Mouse (Mus musculus) MN1 (cell line): ENCODE data around the gene Tex9.
A peak's percentile ranks its signal among the peaks of the same experiment; 100 is the strongest.
"Not testable (repeated sequence)": the region's sequence is repeated elsewhere in the genome, so short reads cannot be mapped to it uniquely, and the experiment has no call there.

Experiments
- DNase-seq: peaks from one replicate; pipeline ENCODE4 v3.0.0-alpha.2; 2016; ENCODE audit warnings: low spot score

The Tex9 gene

DNA sequence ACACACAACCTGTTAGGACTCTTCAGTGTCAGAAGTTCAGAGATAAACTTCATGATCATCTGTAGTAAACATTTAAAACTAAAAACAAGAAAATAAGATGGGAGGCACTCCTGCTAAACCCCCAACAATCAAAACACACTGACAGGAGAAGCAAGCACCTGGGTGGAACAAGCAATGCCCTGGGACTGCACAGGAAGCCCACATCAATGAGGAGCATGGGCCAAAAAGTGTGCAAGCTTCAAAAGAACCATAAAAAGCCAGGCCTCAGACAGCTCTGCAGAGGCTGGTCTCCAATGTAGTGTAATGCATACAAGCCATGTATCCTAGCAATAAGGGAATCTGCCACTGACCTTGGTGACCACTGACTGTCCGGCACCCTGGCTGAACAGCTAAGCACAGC, 12.7 kb downstream of the Tex9 start:
- no peak for DNase-seq

DNA sequence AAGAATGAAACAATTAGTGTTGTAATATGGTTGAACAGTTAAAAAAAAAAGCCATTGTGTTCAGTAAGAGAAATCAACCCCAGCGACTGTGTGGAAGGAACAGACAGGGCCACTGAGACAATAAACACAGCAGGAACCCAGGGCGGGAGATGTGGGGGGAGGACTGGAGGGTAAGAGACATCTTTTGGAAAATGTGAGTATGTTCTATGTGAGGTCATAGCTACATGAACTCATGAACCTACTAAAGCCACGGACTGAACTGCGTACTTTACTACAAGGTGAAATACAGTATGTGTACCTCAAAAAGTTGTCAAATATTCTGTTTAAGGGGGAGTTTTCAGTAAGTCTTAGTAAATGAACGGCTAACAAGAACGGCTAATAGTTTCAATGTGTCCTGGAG, 14.7 kb downstream of the Tex9 start:
- DNase-seq: no peak

DNA sequence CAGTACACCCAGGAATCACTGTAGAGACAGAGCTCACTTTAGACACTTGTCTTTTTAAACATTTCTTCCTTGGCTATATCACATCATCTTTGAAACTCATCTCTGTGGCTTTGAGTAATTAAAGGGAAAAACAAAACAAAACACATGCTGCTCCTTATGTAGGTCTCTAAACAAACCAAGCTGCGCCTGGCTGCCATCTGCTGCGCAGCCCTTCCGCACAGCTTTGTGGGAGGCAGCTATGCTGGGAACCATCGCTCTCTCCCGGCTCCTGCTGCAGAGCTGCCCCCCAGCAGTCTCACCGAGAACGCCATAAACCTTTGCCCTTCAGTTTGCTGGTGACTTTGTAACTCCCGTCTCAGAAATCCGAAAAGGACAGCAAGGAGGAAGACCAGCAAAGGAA, 16.5 kb downstream of the Tex9 start:
- no peak for DNase-seq

- no peak for DNase-seq
These were observed 22.2 kb downstream of the Tex9 start for GRCm38 (mm10) chr9:72469851-72470250.

DNA sequence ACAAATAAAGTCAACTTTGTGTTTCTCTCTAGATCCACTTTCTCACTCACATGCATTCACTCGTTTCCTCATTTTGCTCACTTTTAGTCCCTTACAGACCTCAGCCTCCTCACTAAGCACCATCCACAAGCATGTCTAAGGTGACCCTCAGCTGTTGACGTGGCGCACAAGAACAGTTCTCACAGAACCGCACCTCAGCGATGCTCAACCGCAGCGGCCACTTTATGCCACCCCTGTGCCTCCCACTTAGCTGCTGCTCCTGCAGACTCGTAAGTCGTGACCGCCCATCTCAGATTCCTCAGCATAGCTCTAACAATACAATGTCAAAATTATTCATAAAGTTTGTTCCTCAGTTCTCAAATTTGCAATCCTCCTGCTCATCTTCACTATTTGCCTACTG, 23.4 kb downstream of the Tex9 start:
- no peak for DNase-seq

GRCm38 (mm10) chr9:72467551-72468407, 24.2 kb downstream of the Tex9 start:
- no peak for DNase-seq

- no peak for DNase-seq
These were observed 26.2 kb downstream of the Tex9 start for GRCm38 (mm10) chr9:72465754-72466181.

DNA sequence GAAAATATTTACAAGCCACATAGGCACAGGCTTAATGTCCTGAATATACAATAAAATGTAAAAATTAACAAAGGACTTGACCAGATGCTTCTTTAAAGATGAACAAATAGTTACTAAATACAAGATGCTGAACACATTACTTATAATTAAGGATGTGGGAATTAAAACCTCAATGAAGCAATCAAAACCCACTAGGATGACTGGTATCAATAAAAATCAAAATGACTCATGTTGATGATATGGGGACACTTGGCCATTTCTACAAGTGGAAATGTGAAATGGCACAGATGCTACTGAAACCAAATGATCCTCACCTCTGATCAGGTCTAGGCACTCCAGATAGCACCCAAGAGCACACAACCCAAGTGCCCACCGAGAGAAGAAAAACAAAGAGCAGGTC, 27.2 kb downstream of the Tex9 start:
- DNase-seq: no peak

DNA sequence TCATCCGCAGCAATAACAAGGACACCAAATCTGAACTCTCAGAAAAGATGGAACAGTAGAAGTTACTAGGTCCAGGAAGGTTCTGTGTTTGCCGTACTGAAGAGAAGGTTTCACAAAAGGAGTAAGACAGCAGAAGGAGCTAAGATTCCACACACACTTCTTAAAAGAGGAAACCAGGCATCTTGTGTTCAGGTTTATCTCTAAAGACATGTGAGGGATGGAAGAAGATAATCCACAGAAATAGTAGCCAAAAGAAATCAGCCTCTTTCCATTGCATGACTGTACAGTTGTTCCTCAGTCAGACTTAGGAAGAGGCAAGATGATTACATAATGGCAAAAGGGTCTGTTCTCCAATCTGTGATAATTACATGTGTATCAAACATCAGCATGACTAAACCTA, 29.6 kb downstream of the Tex9 start:
- no peak for DNase-seq

- no peak for DNase-seq
These were observed 31.2 kb downstream of the Tex9 start for GRCm38 (mm10) chr9:72460767-72461166.

GRCm38 (mm10) chr9:72459703-72460102, 32.3 kb downstream of the Tex9 start:
- no peak for DNase-seq

DNA sequence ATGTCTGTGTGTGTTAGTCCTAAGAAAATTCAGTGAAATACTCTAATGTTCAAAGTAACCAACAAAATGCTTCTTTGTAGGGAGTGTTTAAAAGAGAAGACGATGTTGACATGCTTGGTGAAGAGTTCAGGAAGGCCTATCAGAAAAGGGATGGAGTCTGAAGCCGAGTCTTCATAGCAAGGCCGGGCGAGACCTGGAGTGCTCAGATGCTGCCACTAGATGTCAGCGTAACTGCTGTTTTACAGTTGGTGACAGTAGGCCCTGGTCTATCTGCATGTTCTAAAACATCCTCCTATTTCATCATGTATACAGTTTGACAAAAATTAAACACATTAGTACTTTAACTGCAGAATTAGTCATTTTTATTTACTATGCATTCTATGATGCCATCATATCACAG, 33.8 kb downstream of the Tex9 start:
- DNase-seq: peak; percentile 77

- DNase-seq: no peak
These were observed 35.6 kb downstream of the Tex9 start for GRCm38 (mm10) chr9:72456374-72456773.

DNA sequence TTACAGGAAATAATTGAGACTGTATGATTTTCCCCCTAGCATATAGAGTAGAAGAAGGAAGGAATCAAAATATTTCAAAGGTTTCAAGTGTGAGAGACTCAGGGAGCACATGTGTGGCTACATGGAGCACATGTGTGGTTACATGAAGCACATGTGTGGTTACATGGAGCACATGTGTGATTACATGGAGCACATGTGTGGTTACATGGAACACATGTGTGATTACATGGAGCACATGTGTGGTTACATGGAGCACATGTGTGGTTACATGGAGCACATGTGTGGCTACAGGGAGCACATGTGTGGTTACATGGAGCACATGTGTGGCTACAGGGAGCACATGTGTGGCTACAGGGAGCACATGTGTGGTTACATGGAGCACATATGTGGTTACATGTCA, 37.7 kb downstream of the Tex9 start:
- not testable (repeated sequence) for DNase-seq

GRCm38 (mm10) chr9:72451111-72451510, 40.9 kb downstream of the Tex9 start:
- DNase-seq: no peak

GRCm38 (mm10) chr9:72450363-72450762, 41.6 kb downstream of the Tex9 start:
- peak; percentile 13 for DNase-seq

DNA sequence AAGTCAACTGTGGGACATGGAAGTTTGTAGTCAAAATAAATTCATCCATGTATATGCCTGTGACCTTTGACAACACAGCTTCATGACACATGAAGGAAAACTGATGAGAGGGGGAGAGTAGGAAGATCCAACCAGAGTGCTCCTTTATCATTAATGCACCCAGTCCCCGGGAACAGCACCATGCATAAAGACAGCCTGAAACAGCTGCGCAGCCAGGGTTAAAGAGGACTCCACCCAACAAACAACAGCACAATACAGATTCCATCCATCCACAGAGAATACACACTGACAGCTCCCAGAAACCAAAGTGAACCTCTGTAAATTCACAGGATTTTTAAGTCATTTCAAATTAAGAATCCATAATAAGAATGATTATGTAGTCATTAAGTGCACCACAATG, 42.2 kb downstream of the Tex9 start:
- DNase-seq: no peak

GRCm38 (mm10) chr9:72449367-72449766, 42.6 kb downstream of the Tex9 start:
- DNase-seq: peak; percentile 42

DNA sequence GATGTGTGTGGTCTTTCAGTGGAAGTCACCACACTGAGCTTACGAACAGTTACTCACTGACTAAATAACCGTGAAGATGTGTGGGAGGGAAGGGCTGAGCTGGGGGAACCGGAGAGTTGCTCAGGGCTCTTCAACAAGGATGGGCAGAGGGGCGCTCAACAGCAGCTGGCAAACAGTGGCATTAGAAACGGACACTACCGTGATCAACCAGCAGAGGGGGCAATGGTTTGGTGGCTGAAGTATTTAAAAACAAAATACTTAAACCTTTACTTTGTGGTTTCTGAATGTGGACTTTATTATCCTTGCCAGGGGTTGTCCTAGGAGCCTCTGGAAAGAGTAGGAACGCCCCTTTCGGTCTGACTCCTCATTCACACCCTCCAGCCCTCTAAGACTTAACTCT, 44.0 kb downstream of the Tex9 start:
- peak; percentile 61 for DNase-seq

DNA sequence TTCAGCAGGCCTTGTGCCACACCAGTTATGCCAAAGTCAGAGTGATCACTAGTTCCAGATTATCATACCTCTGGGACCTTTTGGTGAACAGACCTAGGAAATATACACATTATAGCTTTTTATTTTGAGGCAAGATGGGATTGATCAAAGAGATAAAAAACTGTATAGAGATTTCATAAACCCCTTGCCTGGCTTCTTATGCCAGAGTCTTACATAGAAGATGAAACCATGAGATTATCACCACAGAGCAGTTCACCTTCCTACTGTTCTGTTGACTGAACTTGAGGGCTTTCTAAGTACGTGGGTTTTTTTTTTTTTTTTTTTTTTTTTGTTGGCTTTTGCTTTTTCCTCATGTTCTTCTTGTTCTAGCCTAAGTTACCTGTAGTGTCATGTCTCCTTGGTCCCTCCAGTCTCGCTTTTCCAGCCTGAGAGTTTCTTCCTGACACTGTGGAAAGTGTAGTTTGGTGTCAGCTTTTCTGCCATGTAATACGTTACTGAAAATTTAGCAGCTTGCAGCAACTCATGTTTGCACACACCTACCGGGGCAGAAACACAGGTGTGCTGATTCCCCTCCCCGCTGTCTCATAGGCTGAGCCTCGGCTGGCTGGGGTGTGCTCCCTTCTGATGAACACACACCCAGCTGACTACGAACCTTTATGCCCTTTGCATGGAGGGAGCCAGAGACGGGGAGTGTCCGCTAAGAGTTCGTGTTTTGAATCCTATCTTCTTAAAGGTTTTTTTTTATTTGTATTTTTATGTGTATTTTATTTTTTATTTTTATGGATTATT, 49.9 kb downstream of the Tex9 start:
- no peak for DNase-seq

DNA sequence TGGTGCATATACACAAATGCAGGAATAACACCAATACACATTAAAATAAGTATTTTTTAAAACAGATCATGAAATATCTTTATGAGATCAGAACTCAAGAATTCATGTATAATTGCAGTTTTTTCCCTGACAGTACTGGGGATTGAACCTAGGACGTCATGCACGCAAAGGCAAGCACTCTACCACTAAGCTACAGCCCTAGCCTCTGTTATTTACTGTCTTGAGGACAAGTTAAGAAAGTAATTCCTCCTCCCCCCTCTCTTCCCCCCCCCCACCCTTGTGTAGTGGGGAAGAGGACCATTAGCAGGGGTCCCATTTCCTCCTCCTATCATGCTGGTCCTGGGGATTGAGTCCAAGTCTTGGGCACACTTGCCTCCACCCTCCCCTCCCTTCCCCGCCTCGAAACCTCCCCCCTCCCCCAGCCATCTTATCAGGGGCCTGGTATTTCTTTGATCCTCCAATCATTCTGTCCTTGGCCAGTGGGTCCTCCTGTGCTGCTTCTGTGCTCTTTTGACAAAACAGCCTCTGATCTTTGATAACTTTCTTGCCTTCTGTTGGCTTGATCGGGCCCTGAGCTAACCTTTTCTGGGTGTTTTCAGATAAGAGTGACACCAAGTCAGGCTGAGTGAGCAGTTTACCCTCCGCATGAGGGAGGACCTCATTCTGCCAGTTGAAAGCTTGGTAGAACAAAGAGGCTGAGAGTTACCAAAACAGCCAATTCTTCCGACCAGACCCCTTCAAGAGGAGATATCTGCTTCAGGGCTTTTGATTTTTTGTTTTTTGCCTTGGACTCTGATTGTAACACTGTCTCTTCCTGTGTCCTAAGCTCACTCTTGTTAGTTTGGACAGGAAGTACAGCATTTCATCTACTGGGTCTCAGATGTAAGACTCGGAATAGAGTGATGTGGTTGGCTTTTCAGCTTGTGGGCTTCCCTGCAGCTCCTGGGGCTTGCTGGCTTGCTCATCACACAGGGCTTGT, 50.8 kb downstream of the Tex9 start:
- no peak for DNase-seq

DNA sequence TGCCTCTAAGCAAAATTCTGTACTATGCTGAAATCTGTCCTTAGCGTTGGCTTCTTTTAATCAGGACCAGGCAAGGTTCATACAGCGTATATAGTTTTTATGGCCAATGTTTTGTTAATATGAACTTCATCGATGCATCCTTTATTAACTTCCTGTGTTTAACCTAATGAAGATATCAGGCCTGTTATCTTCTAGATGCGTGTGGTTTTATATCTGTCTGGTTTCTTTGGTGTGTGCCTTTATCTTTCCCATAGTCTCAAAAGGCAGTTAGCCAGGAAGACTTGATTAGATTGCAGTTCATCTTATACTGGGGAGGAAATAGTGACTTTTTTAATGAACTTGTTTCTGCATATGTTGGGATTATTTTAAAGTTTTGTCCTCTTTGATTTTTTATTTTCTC, 51.7 kb downstream of the Tex9 start:
- DNase-seq: no peak
